Comparison of ENCODE assay signal across 8 mouse cellular contexts in the genomic region with DNA sequence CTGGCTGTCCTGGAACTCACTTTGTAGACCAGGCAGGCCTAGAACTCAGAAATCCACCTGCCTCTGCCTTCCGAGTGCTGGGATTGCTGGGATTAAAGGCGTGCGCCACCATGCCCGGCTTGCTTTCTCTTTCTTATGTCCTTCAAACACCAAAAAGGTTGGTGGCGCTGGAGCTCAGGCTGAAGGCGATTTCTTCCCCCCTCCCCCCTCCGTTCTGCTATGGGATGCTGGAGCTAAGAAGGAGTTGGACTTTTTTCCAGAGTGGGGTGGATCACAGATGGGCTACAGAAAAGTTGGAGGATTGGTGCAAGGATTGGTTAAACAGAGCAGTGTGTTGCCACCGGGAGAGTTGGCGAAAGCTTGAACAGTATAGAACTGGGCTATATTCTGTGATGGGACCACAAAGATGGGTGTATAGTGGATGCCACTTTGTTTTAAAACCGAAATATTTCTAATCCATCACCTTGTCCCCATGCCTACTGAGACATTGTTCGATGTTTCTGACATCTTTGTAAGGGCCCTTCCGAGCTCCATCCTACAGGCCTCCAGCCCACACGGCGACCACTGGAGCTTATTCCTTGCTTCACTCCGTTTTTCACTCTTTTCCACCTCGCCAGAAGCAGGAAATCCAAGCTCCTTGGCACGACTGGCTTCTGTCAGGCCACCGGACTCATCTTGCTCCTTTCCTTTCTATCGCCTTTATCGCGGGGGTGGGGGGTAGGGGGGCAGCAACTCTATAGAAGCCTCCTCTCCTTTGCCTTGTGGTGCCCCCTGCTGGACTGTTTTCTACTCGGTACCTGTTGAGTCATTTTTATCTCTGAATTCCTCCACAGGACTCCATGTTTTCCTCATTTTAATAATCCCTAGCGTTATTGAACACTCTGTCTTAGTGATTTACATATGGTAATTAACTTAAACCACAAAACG. TPM values are rescaled to one million over a fixed set of nuclear protein-coding genes. Genes with fewer than 3 reads are reported as not detected.
DNase-seq lines count a peak whose midpoint lies in the region; ATAC-seq lines count a peak whose summit lies in the region.

No protein-coding gene starts in this region.

- no peak overlapping the region for H3K4me2 ChIP-seq in midbrain, embryonic 15.5 days
- peak overlapping the region; percentile 23; the same call in 1 of the 2 replicates for H3K4me2 ChIP-seq in forebrain, embryonic 12.5 days
- peak overlapping the region; percentile 38; the same call in 1 of the 2 replicates for H3K4me2 ChIP-seq in intestine, embryonic 15.5 days (replicated peaks)
- H3K4me2 ChIP-seq in lung, embryonic 15.5 days = peak overlapping the region; percentile 44

- H3K9ac ChIP-seq in midbrain, embryonic 15.5 days = no peak overlapping the region
- H3K9ac ChIP-seq in forebrain, embryonic 12.5 days = no peak overlapping the region
- H3K9ac ChIP-seq in intestine, embryonic 15.5 days = no peak overlapping the region
- H3K9ac ChIP-seq in lung, embryonic 15.5 days = no peak overlapping the region

- no peak overlapping the region for H3K27ac ChIP-seq in midbrain, embryonic 10.5 days (replicated peaks)
- H3K27ac ChIP-seq in midbrain, embryonic 15.5 days = no peak overlapping the region
- H3K27ac ChIP-seq in forebrain, embryonic 12.5 days = no peak overlapping the region
- no peak overlapping the region for H3K27ac ChIP-seq in intestine, embryonic 15.5 days
- no peak overlapping the region for H3K27ac ChIP-seq in lung, embryonic 15.5 days

- WGBS in midbrain, embryonic 10.5 days = 47% methylated on average over 24 of the region's 24 CpGs
- 49% methylated on average over 24 of the region's 24 CpGs for WGBS in midbrain, embryonic 15.5 days
- WGBS in forebrain, embryonic 12.5 days = 49% methylated on average over 24 of the region's 24 CpGs
- WGBS in intestine, embryonic 15.5 days = 47% methylated on average over 24 of the region's 24 CpGs
- 43% methylated on average over 24 of the region's 24 CpGs for WGBS in lung, embryonic 15.5 days

- peak; percentile 62 for DNase-seq in midbrain, embryonic 10.5 days (ENCODE audit: low spot score)
- peak; percentile 82 for DNase-seq in ZHBTc4 (ENCODE audit: low read depth, low spot score)
- peak; percentile 79 for DNase-seq in right cerebral cortex, postnatal 4 days

- peaks cover 9% of the 10 kb centered on the region; the same call in 1 of the 2 replicates for H3K4me1 ChIP-seq in midbrain, embryonic 10.5 days
- peaks cover 6% of the 10 kb centered on the region for H3K4me1 ChIP-seq in midbrain, embryonic 15.5 days
- 0 out of 2 replicates have a peak, but pooled peaks cover 4% of the 10 kb centered on the region for H3K4me1 ChIP-seq in forebrain, embryonic 12.5 days
- no peaks in the 10 kb centered on the region for H3K4me1 ChIP-seq in intestine, embryonic 15.5 days (replicated peaks)
- 0 out of 2 replicates have a peak, but pooled peaks cover 3% of the 10 kb centered on the region for H3K4me1 ChIP-seq in lung, embryonic 15.5 days

- H3K9me3 ChIP-seq in midbrain, embryonic 10.5 days (replicated peaks) = no peaks in the 10 kb centered on the region
- no peaks in the 10 kb centered on the region for H3K9me3 ChIP-seq in midbrain, embryonic 15.5 days
- no peaks in the 10 kb centered on the region for H3K9me3 ChIP-seq in forebrain, embryonic 12.5 days
- no peaks in the 10 kb centered on the region for H3K9me3 ChIP-seq in intestine, embryonic 15.5 days
- no peaks in the 10 kb centered on the region for H3K9me3 ChIP-seq in lung, embryonic 15.5 days

- H3K27me3 ChIP-seq in midbrain, embryonic 10.5 days (ENCODE audit: low read depth, poor library complexity, severe bottlenecking) = peaks cover 5% of the 10 kb centered on the region; the same call in 1 of the 2 replicates
- no peaks in the 10 kb centered on the region for H3K27me3 ChIP-seq in midbrain, embryonic 15.5 days (replicated peaks)
- no peaks in the 10 kb centered on the region for H3K27me3 ChIP-seq in forebrain, embryonic 12.5 days
- H3K27me3 ChIP-seq in intestine, embryonic 15.5 days (replicated peaks) = no peaks in the 10 kb centered on the region
- no peaks in the 10 kb centered on the region for H3K27me3 ChIP-seq in lung, embryonic 15.5 days

- no peaks in the 10 kb centered on the region for H3K36me3 ChIP-seq in midbrain, embryonic 10.5 days
- H3K36me3 ChIP-seq in midbrain, embryonic 15.5 days (replicated peaks) = no peaks in the 10 kb centered on the region
- H3K36me3 ChIP-seq in forebrain, embryonic 12.5 days (replicated peaks) = no peaks in the 10 kb centered on the region
- H3K36me3 ChIP-seq in intestine, embryonic 15.5 days = no peaks in the 10 kb centered on the region
- H3K36me3 ChIP-seq in lung, embryonic 15.5 days = no peaks in the 10 kb centered on the region

- no peak overlapping the region for H3K4me3 ChIP-seq in midbrain, embryonic 10.5 days
- no peak overlapping the region for H3K4me3 ChIP-seq in midbrain, embryonic 15.5 days
- H3K4me3 ChIP-seq in forebrain, embryonic 12.5 days (replicated peaks) = no peak overlapping the region
- H3K4me3 ChIP-seq in intestine, embryonic 15.5 days (replicated peaks) = no peak overlapping the region
- no peak overlapping the region for H3K4me3 ChIP-seq in lung, embryonic 15.5 days

- ATAC-seq in midbrain, embryonic 15.5 days (replicated peaks) = no peak
- ATAC-seq in forebrain, embryonic 12.5 days (ENCODE audit: low FRiP score) = no peak
- ATAC-seq in intestine, embryonic 15.5 days = no peak
- ATAC-seq in lung, embryonic 15.5 days (ENCODE audit: borderline replicate concordance, extremely low read depth, low FRiP score, low TSS enrichment) = no peak
- no peak for ATAC-seq in activated CD4-positive, CD25-positive, alpha-beta regulatory T cell, adult 4 months

RNA-seq across cellular contexts. Expression of gene Sit1, which starts 4.4 kb away (rescaled TPM):
- polyA plus RNA-seq in midbrain, embryonic 10.5 days (2016; fragmentation: Nextera tagmentation; extraction: Ambion mirVana) = not detected in 2 replicates
- polyA plus RNA-seq in midbrain, embryonic 15.5 days (2015; fragmentation: Nextera tagmentation; extraction: Ambion mirVana) = not detected in 2 replicates
- polyA plus RNA-seq in forebrain, embryonic 12.5 days (2016; fragmentation: Nextera tagmentation; extraction: Ambion mirVana) = not detected in 2 replicates
- not detected in 2 replicates for polyA plus RNA-seq in intestine, embryonic 15.5 days (2015; fragmentation: Nextera tagmentation; extraction: Ambion mirVana)
- polyA plus RNA-seq in lung, embryonic 15.5 days (2015; fragmentation: Nextera tagmentation; extraction: Ambion mirVana) = 0.14 and 1.2 TPM in 2 replicates
- polyA plus RNA-seq in activated CD4-positive, CD25-positive, alpha-beta regulatory T cell, adult 4 months (2017; shearing (Covaris generic)) = 100 to 1,000 TPM; 145 to 163 TPM

RNA-seq across cellular contexts. Expression of gene Ccdc107, which starts 13.5 kb away (rescaled TPM):
- polyA plus RNA-seq in midbrain, embryonic 10.5 days (2016; fragmentation: Nextera tagmentation; extraction: Ambion mirVana) = 44.8 and 48.4 TPM in 2 replicates
- polyA plus RNA-seq in midbrain, embryonic 15.5 days (2015; fragmentation: Nextera tagmentation; extraction: Ambion mirVana) = 81.4 and 82.8 TPM in 2 replicates
- polyA plus RNA-seq in forebrain, embryonic 12.5 days (2016; fragmentation: Nextera tagmentation; extraction: Ambion mirVana) = 44.7 and 45.8 TPM in 2 replicates
- polyA plus RNA-seq in intestine, embryonic 15.5 days (2015; fragmentation: Nextera tagmentation; extraction: Ambion mirVana) = 98.8 and 102 TPM in 2 replicates
- 67.4 and 70.1 TPM in 2 replicates for polyA plus RNA-seq in lung, embryonic 15.5 days (2015; fragmentation: Nextera tagmentation; extraction: Ambion mirVana)
- polyA plus RNA-seq in activated CD4-positive, CD25-positive, alpha-beta regulatory T cell, adult 4 months (2017; shearing (Covaris generic)) = 10 to 100 TPM; 71.7 to 78.1 TPM

RNA-seq across cellular contexts. Expression of gene Arhgef39, which starts 20.3 kb away (rescaled TPM):
- 48.5 and 52.8 TPM in 2 replicates for polyA plus RNA-seq in midbrain, embryonic 10.5 days (2016; fragmentation: Nextera tagmentation; extraction: Ambion mirVana)
- 6.2 and 7.0 TPM in 2 replicates for polyA plus RNA-seq in midbrain, embryonic 15.5 days (2015; fragmentation: Nextera tagmentation; extraction: Ambion mirVana)
- polyA plus RNA-seq in forebrain, embryonic 12.5 days (2016; fragmentation: Nextera tagmentation; extraction: Ambion mirVana) = 45.8 and 50.3 TPM in 2 replicates
- 45.2 and 48.6 TPM in 2 replicates for polyA plus RNA-seq in intestine, embryonic 15.5 days (2015; fragmentation: Nextera tagmentation; extraction: Ambion mirVana)
- polyA plus RNA-seq in lung, embryonic 15.5 days (2015; fragmentation: Nextera tagmentation; extraction: Ambion mirVana) = 48.8 and 54.0 TPM in 2 replicates
- 1 to 10 TPM; 5.3 to 7.4 TPM for polyA plus RNA-seq in activated CD4-positive, CD25-positive, alpha-beta regulatory T cell, adult 4 months (2017; shearing (Covaris generic))

RNA-seq across cellular contexts. Expression of gene Cd72, which starts 24.7 kb away (rescaled TPM):
- 1.4 and 1.8 TPM in 2 replicates for polyA plus RNA-seq in midbrain, embryonic 10.5 days (2016; fragmentation: Nextera tagmentation; extraction: Ambion mirVana)
- polyA plus RNA-seq in midbrain, embryonic 15.5 days (2015; fragmentation: Nextera tagmentation; extraction: Ambion mirVana) = 6.0 and 6.6 TPM in 2 replicates
- polyA plus RNA-seq in forebrain, embryonic 12.5 days (2016; fragmentation: Nextera tagmentation; extraction: Ambion mirVana) = 2.9 and 3.8 TPM in 2 replicates
- 2.7 and 2.9 TPM in 2 replicates for polyA plus RNA-seq in intestine, embryonic 15.5 days (2015; fragmentation: Nextera tagmentation; extraction: Ambion mirVana)
- 1.8 and 3.1 TPM in 2 replicates for polyA plus RNA-seq in lung, embryonic 15.5 days (2015; fragmentation: Nextera tagmentation; extraction: Ambion mirVana)
- polyA plus RNA-seq in activated CD4-positive, CD25-positive, alpha-beta regulatory T cell, adult 4 months (2017; shearing (Covaris generic)) = 10 to 100 TPM; 63.4 to 67.4 TPM

RNA-seq across cellular contexts. Expression of gene Car9, which starts 27.6 kb away (rescaled TPM):
- polyA plus RNA-seq in midbrain, embryonic 10.5 days (2016; fragmentation: Nextera tagmentation; extraction: Ambion mirVana) = 0.67 and 0.69 TPM in 2 replicates
- 0.32 and 0.49 TPM in 2 replicates for polyA plus RNA-seq in midbrain, embryonic 15.5 days (2015; fragmentation: Nextera tagmentation; extraction: Ambion mirVana)
- polyA plus RNA-seq in forebrain, embryonic 12.5 days (2016; fragmentation: Nextera tagmentation; extraction: Ambion mirVana) = 0.27 and 0.50 TPM in 2 replicates
- polyA plus RNA-seq in intestine, embryonic 15.5 days (2015; fragmentation: Nextera tagmentation; extraction: Ambion mirVana) = 18.0 and 30.0 TPM in 2 replicates
- 4.7 and 6.1 TPM in 2 replicates for polyA plus RNA-seq in lung, embryonic 15.5 days (2015; fragmentation: Nextera tagmentation; extraction: Ambion mirVana)
- polyA plus RNA-seq in activated CD4-positive, CD25-positive, alpha-beta regulatory T cell, adult 4 months (2017; shearing (Covaris generic)) = under 1 TPM in 1 of 2 experiments, not detected in 1; 0.73 TPM

Comparison
In these comparisons a context has a peak if more than half of its experiments do, and no peak if none do; other contexts are left out.
1. RNA of gene Sit1, which starts 4.4 kb away (polyA plus RNA-seq): 145 to 163 TPM in activated CD4-positive, CD25-positive, alpha-beta regulatory T cell, adult 4 months; 0.14 to 1.2 TPM in lung, embryonic 15.5 days, not detected in intestine, embryonic 15.5 days, not detected in midbrain, embryonic 10.5 days, not detected in midbrain, embryonic 15.5 days and not detected in forebrain, embryonic 12.5 days; every median in the first group is over 10 times any median in the second.
2. Peak in every context shown above with its lines, with median percentiles within 50 percentile points of each other: DNase-seq.